Mouse (Mus musculus): ENCODE results near the gene Tmem91.
A peak's percentile ranks its signal among the peaks of the same experiment; 100 is the strongest.

GRCm38 (mm10) chr7:25683474-25684180 is 8.7 kb upstream of the Tmem91 start:
- TF ChIP-seq E2F4 (IDR thresholded peaks at IDR 0.05; ENCODE audit: insufficient replicate concordance, low read depth, low read length) (no peak), EP300 (IDR thresholded peaks at IDR 0.05; ENCODE audit: low read length) (peak; percentile 32; the same call in 1 of the 2 replicates), ZC3H11A (IDR thresholded peaks at IDR 0.05; ENCODE audit: low read depth, low read length) (no peak)
